Mouse (Mus musculus): ENCODE measurements around the gene Srsf6.

DNA sequence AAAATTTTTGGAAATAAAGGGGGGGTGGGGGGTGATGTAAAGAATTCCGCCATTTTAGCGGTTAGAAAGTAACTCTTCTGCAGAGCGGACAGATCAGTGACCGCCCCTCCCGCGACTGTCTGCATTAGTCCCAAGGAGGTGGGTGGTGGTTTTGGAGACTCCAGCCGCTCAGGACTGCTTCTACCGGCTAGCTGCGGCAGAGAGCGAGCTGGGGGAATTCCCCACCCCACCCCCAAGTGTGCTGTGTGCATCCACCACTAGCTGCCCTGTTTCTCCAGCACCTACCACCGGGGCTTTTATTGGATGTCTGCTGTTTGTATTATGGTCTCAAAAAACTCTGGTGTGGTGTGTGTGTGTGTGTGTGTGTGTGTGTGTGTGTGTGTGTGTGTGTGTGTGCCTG, 12.6 kb downstream of the Srsf6 start:
- TF ChIP-seq CTCF (IDR thresholded peaks at IDR 0.05; ENCODE audit: low read depth) (no peak), EP300 (IDR thresholded peaks at IDR 0.05; ENCODE audit: low read depth) (no peak)
